17 mouse cellular contexts compared by ENCODE assay signal in genomic region chr17:83907538-83907937, GRCm38 (mm10). TPM values are rescaled to one million over a fixed set of nuclear protein-coding genes. Genes with fewer than 3 reads are reported as not detected.
"Had no signal": no experiment of that assay in that cellular context is flagged by ENCODE, and none has a peak within 500 bp of the region (broad histone marks: within the 10 kb centered on the region; RNA-seq: fewer than 3 reads in every experiment).

No protein-coding gene starts in this region.

- ATAC-seq: intestine, embryonic 16.5 days; lung, postnatal 0 days; midbrain, embryonic 16.5 days had no signal

- H3K4me3 ChIP-seq: limb, embryonic 12.5 days; megakaryocyte, embryonic 14.5 days; midbrain, embryonic 12.5 days; neural tube, embryonic 13.5 days; stomach, embryonic 15.5 days had no signal

- H3K9ac ChIP-seq: limb, embryonic 12.5 days; midbrain, embryonic 12.5 days; neural tube, embryonic 13.5 days; stomach, embryonic 15.5 days had no signal

- H3K27ac ChIP-seq: limb, embryonic 12.5 days; midbrain, embryonic 12.5 days; neural tube, embryonic 13.5 days; stomach, embryonic 15.5 days had no signal

- H3K4me1 ChIP-seq: midbrain, embryonic 12.5 days had no signal

- DNase-seq: kidney, adult 2 months; kidney, postnatal 25 days; layer of hippocampus, adult 9-11 months; layer of hippocampus, postnatal 36 days; lung, adult 2 months; lung, postnatal 4 days; right cerebral cortex, postnatal 14 days; thymus, postnatal 4 days had no signal

- H3K36me3 ChIP-seq: limb, embryonic 12.5 days; midbrain, embryonic 12.5 days; neural tube, embryonic 13.5 days; stomach, embryonic 15.5 days had no signal

- H3K27me3 ChIP-seq: neural tube, embryonic 13.5 days; stomach, embryonic 15.5 days had no signal

- H3K4me2 ChIP-seq: limb, embryonic 12.5 days; midbrain, embryonic 12.5 days; neural tube, embryonic 13.5 days; stomach, embryonic 15.5 days had no signal

- H3K9me3 ChIP-seq: limb, embryonic 12.5 days; midbrain, embryonic 12.5 days; neural tube, embryonic 13.5 days; stomach, embryonic 15.5 days had no signal

RNA-seq across cellular contexts. Expression of gene Haao, which starts 59.8 kb away (rescaled TPM):
- total RNA-seq: layer of hippocampus, postnatal 36 days; left cerebral cortex, postnatal 25 days had no signal
- polyA plus RNA-seq: neural tube, embryonic 13.5 days had no signal
